Mouse (Mus musculus) stomach, embryonic 14.5 days (tissue): ENCODE results near the gene Slc17a8. TPM values are rescaled to one million over a fixed set of nuclear protein-coding genes. Genes with fewer than 3 reads are reported as not detected.

Source experiments
- ATAC-seq: fragments of 200-750 bp; cut with Nextera tagmentation; 2 replicates; pipeline ENCODE4 v1.8.0; 2017; ENCODE audit warnings: low read depth, moderate TSS enrichment; ENCODE audit not compliant: insufficient number of reproducible peaks, insufficient read depth, low FRiP score
- H3K27ac ChIP-seq: fragments of 300-500 bp; sonication (generic); 2 replicates; pipeline ENCODE4 v1.5.1; 2014; ENCODE audit warnings: mild to moderate bottlenecking, low read length, moderate library complexity, mixed read lengths
- H3K27me3 ChIP-seq: fragments of 300-500 bp; sonication (generic); 2 replicates; pipeline ENCODE4 v1.6.1; 2014; ENCODE audit warnings: low read length, control low read depth, mixed read lengths; ENCODE audit not compliant: control insufficient read depth, insufficient read depth
- H3K36me3 ChIP-seq: fragments of 300-500 bp; sonication (generic); 2 replicates; pipeline ENCODE4 v1.6.1; 2014; ENCODE audit warnings: mild to moderate bottlenecking, control low read depth, low read length, moderate library complexity, mixed read lengths; ENCODE audit not compliant: control insufficient read depth, insufficient read depth
- H3K4me1 ChIP-seq: fragments of 300-500 bp; sonication (generic); 2 replicates; pipeline ENCODE4 v1.6.1; 2014; ENCODE audit warnings: low read length, control low read depth, mixed read lengths; ENCODE audit not compliant: control insufficient read depth, insufficient read depth
- H3K4me2 ChIP-seq: fragments of 300-500 bp; sonication (generic); replicated peaks from 2 replicates; pipeline ENCODE4 v1.6.1; 2014; ENCODE audit warnings: low read depth, low read length, control low read depth
- H3K4me3 ChIP-seq: fragments of 300-500 bp; sonication (generic); 2 replicates; pipeline ENCODE4 v1.5.1; 2014; ENCODE audit warnings: low read depth, low read length, control low read depth
- H3K9ac ChIP-seq: fragments of 300-500 bp; sonication (generic); replicated peaks from 2 replicates; pipeline ENCODE4 v1.6.1; 2014; ENCODE audit warnings: low read depth, mild to moderate bottlenecking, control low read depth, low read length, moderate library complexity, mixed read lengths
- H3K9me3 ChIP-seq: fragments of 300-500 bp; sonication (generic); 2 replicates; pipeline ENCODE4 v1.6.1; 2016; ENCODE audit warnings: low read depth, low read length, control low read depth; ENCODE audit not compliant: control insufficient read depth
- WGBS: fragments of 180-500 bp; shearing (Covaris S2); extraction: QIAGEN DNeasy Blood & Tissue Kit; methylation state at CpG from one replicate; pipeline ENCODE4 v1.1.7; 2014; 5-methylcytosine and 5-hydroxymethylcytosine counted together
- polyA plus RNA-seq: library from polyadenylated mRNA; unstranded; fragments of >200 nt; fragmentation: Nextera tagmentation; extraction: Ambion mirVana; gene quantifications from 2 replicates; pipeline ENCODE4 v1.2.1, GENCODE M21; 2014

The Slc17a8 gene
- polyA plus RNA-seq, 1 experiment from 2014 or later, result not detected

DNA sequence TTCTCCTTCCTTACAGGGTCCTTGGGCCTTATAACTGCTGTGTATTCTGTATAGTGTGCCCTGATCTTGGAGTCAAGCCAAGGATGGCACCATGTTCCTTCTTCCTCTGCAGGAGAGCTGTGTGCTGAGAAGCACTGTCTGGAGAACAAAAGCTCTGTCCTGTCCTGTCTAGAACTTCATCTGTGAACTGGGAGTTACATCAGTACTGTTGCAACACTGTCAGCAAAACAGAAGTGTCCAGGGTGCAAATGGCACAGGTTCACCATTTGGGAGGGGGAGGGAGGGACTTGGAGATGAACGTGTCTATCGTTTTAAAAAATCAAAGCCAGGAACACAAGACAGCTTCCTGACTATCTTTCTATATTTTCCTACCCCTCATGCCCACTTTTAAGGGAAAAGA is 89.1 kb downstream of the Slc17a8 start:
- H3K4me2 ChIP-seq, result no peak overlapping the region
- no peak for ATAC-seq
- H3K4me1 ChIP-seq, result no peaks in the 10 kb centered on the region; the same call in 1 of the 2 replicates
- no peaks in the 10 kb centered on the region for H3K27me3 ChIP-seq
- no peak overlapping the region for H3K27ac ChIP-seq
- no peak overlapping the region for H3K9ac ChIP-seq
- no peaks in the 10 kb centered on the region for H3K36me3 ChIP-seq
- no peaks in the 10 kb centered on the region for H3K9me3 ChIP-seq
- 72% methylated on average over 2 of the region's 2 CpGs for WGBS
- no peak overlapping the region for H3K4me3 ChIP-seq

DNA sequence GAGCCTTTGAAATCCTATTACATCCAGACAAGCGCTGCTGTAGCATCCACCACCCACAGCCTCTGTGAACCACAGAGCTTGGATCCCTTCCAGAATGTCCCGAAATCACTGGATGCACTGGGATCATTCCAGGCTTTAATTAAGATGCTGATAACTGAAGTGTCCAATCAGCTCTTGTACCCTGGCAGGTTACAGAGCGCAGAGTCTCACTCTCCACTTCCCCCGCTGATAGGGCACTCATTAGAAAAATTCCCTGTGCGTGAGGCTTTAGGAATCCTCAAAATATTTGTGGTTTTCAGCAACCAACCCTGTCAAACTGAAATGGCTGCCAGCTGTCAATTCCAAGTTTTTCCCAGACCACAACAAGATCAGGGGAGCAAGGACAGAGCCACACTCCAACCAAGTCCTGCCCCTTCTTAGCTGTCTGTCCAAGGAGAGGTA is 89.8 kb downstream of the Slc17a8 start:
- peak; percentile 17; the same call in 1 of the 2 replicates for ATAC-seq

DNA sequence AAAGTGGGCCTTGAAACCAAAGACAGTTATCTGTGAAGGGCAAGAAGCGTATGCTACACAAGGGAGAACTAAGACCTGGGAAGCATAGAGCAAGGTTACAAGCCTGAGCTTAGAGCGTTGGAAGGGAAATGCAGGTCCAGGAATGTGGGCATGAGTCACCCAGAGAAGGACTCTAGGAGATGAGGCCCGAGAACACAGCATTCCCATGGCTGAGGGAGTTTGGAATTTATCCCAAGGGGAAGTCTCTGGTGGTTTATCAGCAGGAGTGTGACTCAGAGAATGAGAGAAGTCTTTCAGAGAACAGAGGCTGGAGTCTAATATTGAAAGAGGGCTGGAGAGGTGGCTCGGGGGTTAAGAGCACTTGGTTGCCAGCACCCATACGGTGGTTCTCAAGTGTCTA is 94.0 kb downstream of the Slc17a8 start:
- ATAC-seq, result no peak
- Histone ChIP-seq H3K36me3 (no peaks in the 10 kb centered on the region), H3K27me3 (no peaks in the 10 kb centered on the region), H3K4me2 (no peak overlapping the region), H3K27ac (no peak overlapping the region), H3K4me1 (no peaks in the 10 kb centered on the region; the same call in 1 of the 2 replicates), H3K4me3 (no peak overlapping the region), H3K9me3 (no peaks in the 10 kb centered on the region), H3K9ac (no peak overlapping the region)
- WGBS, result 77% methylated on average over 5 of the region's 5 CpGs

More for the DNA sequence above, 89.8 kb downstream of the Slc17a8 start:
- WGBS, result 53% methylated on average over 5 of the region's 5 CpGs
- Histone ChIP-seq H3K27me3 (no peaks in the 10 kb centered on the region), H3K4me3 (no peak overlapping the region), H3K27ac (no peak overlapping the region), H3K4me1 (no peaks in the 10 kb centered on the region; the same call in 1 of the 2 replicates), H3K9ac (no peak overlapping the region), H3K4me2 (no peak overlapping the region), H3K36me3 (no peaks in the 10 kb centered on the region), H3K9me3 (no peaks in the 10 kb centered on the region)

DNA sequence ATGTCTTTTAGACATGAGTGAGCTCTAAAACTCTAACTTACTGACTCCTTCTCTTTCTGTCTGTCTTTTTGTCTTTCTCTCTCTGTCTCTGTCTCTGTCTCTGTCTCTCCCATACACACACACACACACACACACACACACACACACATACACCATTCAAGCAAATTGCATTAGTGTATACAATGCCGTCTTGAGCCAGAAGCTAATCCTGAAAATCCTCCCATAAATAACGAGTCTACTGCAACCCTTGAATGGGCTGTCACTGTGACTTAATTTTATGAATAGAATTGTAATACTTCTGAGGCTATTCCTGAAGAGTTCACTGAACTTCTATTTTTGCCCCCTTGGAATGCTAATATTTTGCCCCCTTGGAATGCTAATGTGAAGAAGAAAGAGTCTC is 95.2 kb downstream of the Slc17a8 start:
- no peak for ATAC-seq
- no peak overlapping the region for H3K4me2 ChIP-seq
- H3K4me1 ChIP-seq, result no peaks in the 10 kb centered on the region; the same call in 1 of the 2 replicates
- H3K9ac ChIP-seq, result no peak overlapping the region
- 51% methylated on average over 2 of the region's 2 CpGs for WGBS
- no peaks in the 10 kb centered on the region for H3K27me3 ChIP-seq
- no peak overlapping the region for H3K27ac ChIP-seq
- H3K36me3 ChIP-seq, result no peaks in the 10 kb centered on the region
- no peaks in the 10 kb centered on the region for H3K9me3 ChIP-seq
- H3K4me3 ChIP-seq, result no peak overlapping the region

Other genes starting within 250 kb of the Slc17a8 start
- gene Gas2l3, start 177.3 kb downstream of the Slc17a8 start, polyA plus RNA-seq, result 18.7 and 20.7 TPM in 2 replicates
- 1.9 and 2.0 TPM in 2 replicates for gene Nr1h4, start 87.7 kb downstream of the Slc17a8 start, polyA plus RNA-seq
- gene Scyl2, start 65.0 kb upstream of the Slc17a8 start, polyA plus RNA-seq, result 15.2 and 16.1 TPM in 2 replicates
- 29.7 and 39.1 TPM in 2 replicates for gene Actr6, start 111.0 kb upstream of the Slc17a8 start, polyA plus RNA-seq
- gene Uhrf1bp1l, start 123.7 kb upstream of the Slc17a8 start, polyA plus RNA-seq, result 30.5 and 30.7 TPM in 2 replicates